Mouse (Mus musculus) embryonic facial prominence, embryonic 12.5 days (tissue): ENCODE results near the gene Lin7a. TPM values are rescaled to one million over a fixed set of nuclear protein-coding genes. Genes with fewer than 3 reads are reported as not detected.

ENCODE experiments used
- ATAC-seq: fragments of 200-750 bp; cut with Nextera tagmentation; 2 replicates; pipeline ENCODE4 v1.8.0; 2017; ENCODE audit not compliant: insufficient number of reproducible peaks, insufficient read depth, low FRiP score, low TSS enrichment
- H3K27ac ChIP-seq: fragments of 300-500 bp; sonication (generic); 2 replicates; pipeline ENCODE4 v1.5.1; 2016; ENCODE audit warnings: mild to moderate bottlenecking
- H3K27me3 ChIP-seq: fragments of 300-500 bp; sonication (generic); 2 replicates; pipeline ENCODE4 v1.6.1; 2016; ENCODE audit warnings: mild to moderate bottlenecking, moderate library complexity
- H3K36me3 ChIP-seq: fragments of 300-500 bp; sonication (generic); 2 replicates; pipeline ENCODE4 v1.6.1; 2016; ENCODE audit warnings: mild to moderate bottlenecking
- H3K4me1 ChIP-seq: fragments of 300-500 bp; sonication (generic); 2 replicates; pipeline ENCODE4 v1.6.1; 2016
- H3K4me2 ChIP-seq: fragments of 300-500 bp; sonication (generic); replicated peaks from 2 replicates; pipeline ENCODE4 v1.6.1; 2016; ENCODE audit warnings: mild to moderate bottlenecking, moderate library complexity
- H3K4me3 ChIP-seq: fragments of 300-500 bp; sonication (generic); 2 replicates; pipeline ENCODE4 v1.5.1; 2016; ENCODE audit warnings: mild to moderate bottlenecking
- H3K9ac ChIP-seq: fragments of 300-500 bp; sonication (generic); 2 replicates; pipeline ENCODE4 v1.6.1; 2016; ENCODE audit warnings: mild to moderate bottlenecking, moderate library complexity
- H3K9me3 ChIP-seq: fragments of 300-500 bp; sonication (generic); 2 replicates; pipeline ENCODE4 v1.6.1; 2016; ENCODE audit warnings: mild to moderate bottlenecking, moderate library complexity
- WGBS: fragments of 180-500 bp; shearing (Covaris S2); methylation state at CpG from one replicate; pipeline ENCODE4 v1.1.7; 2016; 5-methylcytosine and 5-hydroxymethylcytosine counted together
- polyA plus RNA-seq: library from polyadenylated mRNA; unstranded; fragments of >200 nt; fragmentation: Nextera tagmentation; extraction: Ambion mirVana; gene quantifications from 2 replicates; pipeline ENCODE4 v1.2.1, GENCODE M21; 2016

The Lin7a gene
- 8.2 and 9.9 TPM in 2 replicates for polyA plus RNA-seq

GRCm38 (mm10) chr10:107271321-107272130 is at the start of gene Lin7a:
TSS of gene Lin7a (plus strand) at chr10:107271686.
- no peaks in the 10 kb centered on the region for H3K36me3 ChIP-seq
- H3K4me3 ChIP-seq = peak within 1 kb of the TSS; percentile 69
- H3K9ac ChIP-seq = peak within 1 kb of the TSS; percentile 66
- peak; percentile 79 for ATAC-seq
- H3K4me2 ChIP-seq = peak within 1 kb of the TSS; percentile 99
- 2% methylated on average over 38 of the region's 38 CpGs for WGBS
- H3K9me3 ChIP-seq = no peaks in the 10 kb centered on the region
- H3K27ac ChIP-seq = peak within 1 kb of the TSS; percentile 36
- no peaks in the 10 kb centered on the region for H3K4me1 ChIP-seq
- peaks cover 17% of the 10 kb centered on the region for H3K27me3 ChIP-seq

GRCm38 (mm10) chr10:107221726-107222125 is 49.8 kb upstream of the Lin7a start:
- H3K4me3 ChIP-seq = no peak overlapping the region
- H3K36me3 ChIP-seq = no peaks in the 10 kb centered on the region
- no peak for ATAC-seq
- H3K27ac ChIP-seq = no peak overlapping the region
- WGBS = 93% methylated on average over 2 of the region's 2 CpGs
- no peak overlapping the region for H3K9ac ChIP-seq
- H3K4me1 ChIP-seq = no peaks in the 10 kb centered on the region
- no peaks in the 10 kb centered on the region for H3K9me3 ChIP-seq
- H3K27me3 ChIP-seq = no peaks in the 10 kb centered on the region
- no peak overlapping the region for H3K4me2 ChIP-seq

DNA sequence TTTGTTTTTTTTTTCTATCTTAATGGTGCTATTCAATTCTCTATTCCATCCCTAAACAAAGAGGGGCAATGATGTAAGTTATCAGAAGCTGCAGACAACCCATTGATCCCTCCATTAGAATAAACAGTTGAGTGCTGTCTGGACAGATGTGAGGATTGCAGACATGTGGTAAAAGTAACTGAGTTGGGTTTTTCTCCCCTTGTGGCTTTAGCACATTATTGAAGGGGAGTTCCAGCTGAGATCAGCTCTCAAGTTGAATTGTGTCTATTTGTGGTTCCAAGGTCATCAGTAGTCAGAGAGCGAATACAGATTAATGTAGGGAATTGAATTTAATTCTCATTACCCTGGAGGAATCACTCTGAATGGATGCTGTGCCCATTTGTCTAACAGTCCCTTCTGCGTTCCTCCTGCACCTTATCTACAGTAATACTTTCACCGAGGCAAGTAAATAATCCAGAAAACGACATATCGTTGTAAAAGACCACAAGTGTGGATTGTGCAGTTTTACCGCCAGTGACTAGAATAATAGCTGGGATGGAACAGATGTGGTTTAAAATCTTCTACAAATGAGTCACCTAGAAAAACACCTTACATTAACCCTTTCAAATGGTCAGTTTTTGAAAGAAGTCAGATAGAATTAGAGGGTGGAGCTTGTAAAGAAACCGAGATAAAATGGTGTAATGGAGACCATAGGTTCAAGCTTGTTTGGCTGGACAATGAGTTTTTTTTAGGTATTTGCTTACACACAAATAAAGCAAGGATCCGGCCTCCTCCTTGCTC is 48.9 kb upstream of the Lin7a start:
- H3K36me3 ChIP-seq = no peaks in the 10 kb centered on the region
- H3K4me3 ChIP-seq = no peak overlapping the region
- no peak overlapping the region for H3K9ac ChIP-seq
- H3K27ac ChIP-seq = no peak overlapping the region
- no peak for ATAC-seq
- H3K9me3 ChIP-seq = no peaks in the 10 kb centered on the region
- 87% methylated on average over 8 of the region's 8 CpGs for WGBS
- no peaks in the 10 kb centered on the region for H3K27me3 ChIP-seq
- H3K4me2 ChIP-seq = no peak overlapping the region
- H3K4me1 ChIP-seq = no peaks in the 10 kb centered on the region

DNA sequence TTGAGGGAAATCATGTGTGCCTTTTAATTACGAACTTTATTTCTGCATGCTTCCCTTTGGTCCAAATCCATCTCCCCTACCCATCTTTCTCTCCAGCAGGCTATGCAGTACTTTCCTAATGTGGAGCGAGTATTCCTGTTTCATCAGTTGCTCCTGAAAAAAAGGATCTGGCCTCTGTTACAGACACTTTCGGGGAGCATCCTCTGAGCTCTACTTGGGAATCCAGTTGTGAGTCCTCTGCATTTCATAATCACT is 48.4 kb upstream of the Lin7a start:
- Histone ChIP-seq H3K4me1 (no peaks in the 10 kb centered on the region), H3K9ac (no peak overlapping the region), H3K27me3 (no peaks in the 10 kb centered on the region), H3K36me3 (no peaks in the 10 kb centered on the region), H3K27ac (no peak overlapping the region), H3K4me3 (no peak overlapping the region), H3K9me3 (no peaks in the 10 kb centered on the region), H3K4me2 (no peak overlapping the region)
- 90% methylated on average over 3 of the region's 3 CpGs for WGBS
- no peak for ATAC-seq

- WGBS = 80% methylated on average over 3 of the region's 3 CpGs
These were observed 47.7 kb upstream of the Lin7a start for GRCm38 (mm10) chr10:107223821-107224220.

GRCm38 (mm10) chr10:107224596-107225330 is 46.7 kb upstream of the Lin7a start:
- Histone ChIP-seq H3K9me3 (no peaks in the 10 kb centered on the region), H3K4me2 (no peak overlapping the region), H3K4me3 (no peak overlapping the region), H3K27ac (no peak overlapping the region), H3K4me1 (no peaks in the 10 kb centered on the region), H3K27me3 (no peaks in the 10 kb centered on the region), H3K36me3 (no peaks in the 10 kb centered on the region), H3K9ac (no peak overlapping the region)
- WGBS = 86% methylated on average over 6 of the region's 6 CpGs
- ATAC-seq = no peak

More at GRCm38 (mm10) chr10:107223821-107224220, 47.7 kb upstream of the Lin7a start:
- Histone ChIP-seq H3K27ac (no peak overlapping the region), H3K4me3 (no peak overlapping the region), H3K9ac (no peak overlapping the region), H3K4me2 (no peak overlapping the region), H3K9me3 (no peaks in the 10 kb centered on the region), H3K4me1 (no peaks in the 10 kb centered on the region), H3K27me3 (no peaks in the 10 kb centered on the region), H3K36me3 (no peaks in the 10 kb centered on the region)
- no peak for ATAC-seq

GRCm38 (mm10) chr10:107225331-107225835 is 46.1 kb upstream of the Lin7a start:
- Histone ChIP-seq H3K4me2 (no peak overlapping the region), H3K36me3 (no peaks in the 10 kb centered on the region), H3K27ac (no peak overlapping the region), H3K9me3 (no peaks in the 10 kb centered on the region), H3K4me1 (no peaks in the 10 kb centered on the region), H3K27me3 (no peaks in the 10 kb centered on the region), H3K4me3 (no peak overlapping the region), H3K9ac (no peak overlapping the region)
- no peak for ATAC-seq
- WGBS = 86% methylated on average over 4 of the region's 4 CpGs

GRCm38 (mm10) chr10:107225871-107226270 is 45.6 kb upstream of the Lin7a start:
- H3K36me3 ChIP-seq = no peaks in the 10 kb centered on the region
- ATAC-seq = no peak
- H3K9ac ChIP-seq = no peak overlapping the region
- H3K4me3 ChIP-seq = no peak overlapping the region
- no peaks in the 10 kb centered on the region for H3K9me3 ChIP-seq
- 80% methylated on average over 4 of the region's 4 CpGs for WGBS
- H3K27me3 ChIP-seq = no peaks in the 10 kb centered on the region
- no peaks in the 10 kb centered on the region for H3K4me1 ChIP-seq
- H3K4me2 ChIP-seq = no peak overlapping the region
- no peak overlapping the region for H3K27ac ChIP-seq

DNA sequence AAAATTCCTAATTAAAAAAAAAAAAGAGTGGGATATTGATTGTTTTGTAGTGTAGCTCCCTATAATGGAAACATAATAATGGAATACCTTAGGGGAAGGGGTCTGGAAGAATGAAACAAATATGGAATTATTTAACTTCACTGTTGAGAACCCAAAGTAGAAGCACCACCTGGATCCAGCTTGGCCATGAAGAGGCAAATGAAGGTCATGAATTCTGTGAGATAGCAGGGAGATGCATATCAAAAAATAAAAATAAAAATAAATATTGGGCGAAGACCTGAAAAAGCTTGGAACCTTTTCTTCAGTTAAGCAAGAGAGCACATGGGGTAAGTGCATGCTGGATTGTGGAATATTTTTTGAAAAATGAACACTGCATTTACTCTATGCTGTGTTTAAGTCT is 43.6 kb upstream of the Lin7a start:
- 93% methylated on average over 1 of the region's 1 CpGs for WGBS

DNA sequence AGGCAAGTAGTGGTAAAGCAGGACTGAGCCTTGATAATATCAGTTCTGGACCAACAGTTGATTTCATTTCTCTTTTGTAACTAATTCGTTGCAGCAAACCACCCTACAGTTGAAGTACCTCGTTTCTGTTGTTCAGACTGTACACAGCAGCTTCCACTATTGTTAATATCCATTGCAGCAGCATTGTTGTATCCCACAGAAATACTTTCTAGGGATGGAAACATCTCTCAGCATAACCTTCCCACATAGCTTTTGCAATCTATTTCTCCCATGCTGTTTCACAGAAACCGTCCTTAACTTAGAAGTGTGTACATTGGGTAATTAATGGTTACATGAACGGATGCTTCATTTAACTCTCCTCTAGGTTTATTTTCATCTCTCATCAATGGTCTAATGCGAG is 42.7 kb upstream of the Lin7a start:
- Histone ChIP-seq H3K27me3 (no peaks in the 10 kb centered on the region), H3K4me3 (no peak overlapping the region), H3K36me3 (no peaks in the 10 kb centered on the region), H3K27ac (no peak overlapping the region), H3K4me2 (no peak overlapping the region), H3K4me1 (no peaks in the 10 kb centered on the region), H3K9me3 (no peaks in the 10 kb centered on the region), H3K9ac (no peak overlapping the region)
- ATAC-seq = no peak
- 85% methylated on average over 5 of the region's 5 CpGs for WGBS

More for the DNA sequence above, 43.6 kb upstream of the Lin7a start:
- no peak overlapping the region for H3K9ac ChIP-seq
- H3K4me2 ChIP-seq = no peak overlapping the region
- H3K36me3 ChIP-seq = no peaks in the 10 kb centered on the region
- no peaks in the 10 kb centered on the region for H3K9me3 ChIP-seq
- no peak overlapping the region for H3K27ac ChIP-seq
- no peaks in the 10 kb centered on the region for H3K4me1 ChIP-seq
- ATAC-seq = no peak
- no peaks in the 10 kb centered on the region for H3K27me3 ChIP-seq
- no peak overlapping the region for H3K4me3 ChIP-seq

DNA sequence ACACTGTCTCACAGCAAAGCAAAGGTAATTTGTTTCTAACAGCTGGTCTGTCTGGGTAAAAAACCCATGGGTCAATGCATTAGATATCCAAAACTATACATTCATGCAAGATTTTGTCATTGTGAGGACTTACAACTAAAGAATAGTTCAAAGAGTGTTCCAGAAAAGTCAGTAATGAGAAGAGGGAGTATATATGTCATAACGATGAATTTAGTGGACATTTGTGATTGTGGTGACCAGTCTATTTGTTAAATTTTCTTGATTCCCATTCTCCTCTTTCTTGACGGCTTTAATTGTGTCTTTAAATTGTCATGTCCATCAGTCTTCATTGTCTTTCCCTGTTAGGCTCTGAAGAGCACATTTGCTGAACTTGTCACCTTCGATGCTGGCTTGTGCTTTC is 42.1 kb upstream of the Lin7a start:
- H3K9me3 ChIP-seq = no peaks in the 10 kb centered on the region

More for the DNA sequence above, 42.1 kb upstream of the Lin7a start:
- no peak overlapping the region for H3K4me3 ChIP-seq
- no peak overlapping the region for H3K9ac ChIP-seq
- WGBS = 78% methylated on average over 3 of the region's 3 CpGs
- H3K36me3 ChIP-seq = no peaks in the 10 kb centered on the region
- no peaks in the 10 kb centered on the region for H3K27me3 ChIP-seq
- no peak overlapping the region for H3K27ac ChIP-seq
- no peak for ATAC-seq
- no peaks in the 10 kb centered on the region for H3K4me1 ChIP-seq
- no peak overlapping the region for H3K4me2 ChIP-seq
